Mouse (Mus musculus): ENCODE results near the gene Hecw1.

DNA sequence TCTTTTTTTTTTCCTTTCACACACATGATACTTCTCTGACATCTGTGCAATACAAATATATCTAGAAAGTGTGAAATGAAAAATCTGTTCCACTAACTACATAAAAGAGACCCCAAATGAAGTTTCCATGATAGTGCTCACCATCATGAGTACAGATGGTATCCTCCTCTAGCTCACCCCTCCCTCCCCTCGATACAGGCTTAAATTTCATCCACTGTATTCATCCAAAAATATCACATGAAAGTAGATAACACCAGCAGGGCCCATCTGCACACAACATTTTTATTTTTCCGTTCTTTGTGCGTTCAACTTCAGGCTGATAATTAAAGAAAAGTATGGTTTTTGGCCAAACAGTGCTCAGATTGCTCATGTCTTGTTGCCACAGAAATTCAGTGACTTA, 5.5 kb downstream of the Hecw1 start:
- TF ChIP-seq ZC3H11A (IDR thresholded peaks at IDR 0.05; ENCODE audit: borderline replicate concordance, low read depth, low read length) (no peak), ZNF384 (IDR thresholded peaks at IDR 0.05; ENCODE audit: low read depth, low read length) (no peak), HCFC1 (IDR thresholded peaks at IDR 0.05; ENCODE audit: borderline replicate concordance, insufficient read depth, low read length) (no peak)
